Mouse (Mus musculus) spleen, adult 10 weeks (tissue): ENCODE measurements around the gene Prpsap2. TPM values are rescaled to one million over a fixed set of nuclear protein-coding genes. Genes with fewer than 3 reads are reported as not detected.

ENCODE experiments used
- polyA plus RNA-seq: library from polyadenylated mRNA; stranded (reverse); fragments of 350-450 nt; fragmentation: Illumina TruSeq; extraction: RNeasy Lipid Tissue Mini Kit (QIAGEN cat#74804); gene quantifications from one replicate; pipeline ENCODE4 v1.2.3, GENCODE M21; 2015; ENCODE audit warnings: low replicate concordance; ENCODE audit not compliant: insufficient read depth

The Prpsap2 gene
- polyA plus RNA-seq, result 67.0 TPM

DNA sequence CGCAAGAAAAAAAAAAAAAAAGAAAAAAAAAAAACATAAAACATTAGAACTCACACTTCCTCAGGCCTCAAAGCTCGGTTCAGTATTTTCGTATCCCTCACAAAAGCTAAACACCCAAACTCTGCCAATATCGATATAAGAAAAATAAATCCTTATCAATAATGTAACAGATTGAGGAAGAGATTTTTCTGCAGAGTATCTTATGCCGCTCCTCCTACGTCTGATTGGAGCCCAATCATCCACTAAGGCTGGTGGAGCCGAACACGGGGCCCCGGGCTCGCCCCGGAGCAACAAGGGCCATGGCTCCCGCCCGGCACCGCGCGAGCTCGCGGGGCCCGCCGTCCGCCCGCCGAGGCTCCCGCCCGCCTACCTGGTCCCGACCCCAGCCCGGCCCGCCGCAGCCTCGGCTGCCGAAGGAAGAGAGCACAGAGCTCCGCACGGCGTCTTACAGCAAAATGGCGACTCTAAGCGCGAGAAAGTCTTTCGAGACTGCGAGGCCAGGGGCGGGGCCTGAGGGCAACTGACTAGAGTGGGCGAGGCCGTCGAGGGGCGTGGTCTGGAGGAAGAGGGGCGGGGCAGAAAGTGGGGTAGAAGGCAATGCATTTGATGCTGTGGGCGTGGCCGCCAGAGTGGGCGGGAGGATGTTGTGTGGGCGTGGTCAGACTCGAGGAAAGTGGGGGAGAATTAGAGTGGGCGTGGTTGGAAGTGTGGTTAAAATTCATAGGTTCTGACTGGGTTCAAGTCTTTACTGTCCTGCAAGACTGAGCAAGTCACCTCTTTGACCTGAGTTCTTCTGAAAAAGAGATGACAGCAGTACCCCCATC, at the start of gene Prpsap2:
TSS of gene Prpsap2 (minus strand) at position 505 of the 824 bp plus-strand sequence.

GRCm38 (mm10) chr11:61720636-61721035, 41.3 kb downstream of the Prpsap2 start, which contains the start of gene Slc5a10:
TSS of gene Slc5a10 (minus strand) at chr11:61720826.

DNA sequence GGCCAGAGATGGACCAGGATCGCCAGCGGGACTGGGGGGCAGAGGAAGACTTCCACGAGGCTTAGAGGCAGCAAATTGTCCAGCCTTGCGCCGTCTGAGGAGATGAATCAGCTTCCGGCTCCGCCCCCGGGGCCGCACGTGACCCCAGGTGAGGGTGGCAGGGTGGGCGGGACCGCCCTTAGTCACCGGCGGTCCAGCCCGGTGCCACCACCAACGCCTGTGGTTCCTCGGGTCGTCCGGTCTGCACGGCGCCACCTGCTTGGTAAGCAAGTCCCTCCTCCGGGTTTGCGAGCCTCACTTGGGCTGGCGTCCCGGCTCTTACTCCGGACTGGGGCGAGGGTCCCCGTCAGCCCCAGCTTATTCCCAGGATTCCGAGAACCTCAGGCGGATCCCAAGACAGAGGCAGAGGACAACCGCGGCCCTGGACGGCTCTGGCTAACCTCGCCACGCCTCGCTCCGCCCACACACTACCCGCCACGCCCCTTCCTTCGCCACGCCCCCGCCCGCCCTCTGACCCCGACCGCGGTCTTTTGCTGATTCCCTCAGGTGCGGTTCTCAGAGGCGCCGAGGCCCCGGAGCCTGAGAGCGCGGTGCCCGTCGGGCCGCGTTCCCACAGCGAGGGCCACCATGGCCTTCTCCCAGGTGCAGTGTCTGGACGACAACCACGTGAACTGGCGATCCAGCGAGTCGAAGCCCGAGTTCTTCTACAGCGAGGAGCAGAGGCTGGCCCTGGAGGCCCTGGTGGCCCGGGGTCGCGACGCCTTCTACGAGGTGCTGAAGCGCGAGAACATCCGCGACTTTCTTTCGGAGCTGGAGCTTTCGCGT, 77.8 kb downstream of the Prpsap2 start, which contains the start of gene Fam83g:
TSS of gene Fam83g (plus strand) at position 185 of the 825 bp plus-strand sequence.

Other genes starting within 250 kb of the Prpsap2 start
- gene Epn2, start 182.4 kb downstream of the Prpsap2 start, polyA plus RNA-seq, result 14.1 TPM
- gene Grap, start 108.8 kb downstream of the Prpsap2 start, polyA plus RNA-seq, result 127 TPM
- 0.54 TPM for gene Fam83g, start 78.0 kb downstream of the Prpsap2 start, polyA plus RNA-seq
- not detected for gene Slc5a10, start 41.3 kb downstream of the Prpsap2 start, polyA plus RNA-seq
- gene Ulk2, start 93.0 kb upstream of the Prpsap2 start, polyA plus RNA-seq, result 29.2 TPM
- gene Akap10, start 168.2 kb upstream of the Prpsap2 start, polyA plus RNA-seq, result 37.3 TPM
- 21.6 TPM for gene Specc1, start 194.7 kb upstream of the Prpsap2 start, polyA plus RNA-seq